Mouse (Mus musculus): ENCODE measurements around the gene Sumo3. TPM values are rescaled to one million over a fixed set of nuclear protein-coding genes. Genes with fewer than 3 reads are reported as not detected.

Gene Sumo3
- polyA plus RNA-seq, 1 experiment from 2014 or later, result 439 TPM

MicroRNA genes within 50 kb of the gene (microRNA counts, 519-probe panel; counts per million panel counts)
- microRNA mmu-miR-1930, result 341 counts per million, percentile 65 among the panel's probes with 10 or more counts

Small RNA genes within 50 kb of the gene (microRNA-seq; reads per million reads assigned to microRNA genes)
- gene Mir1930, result 17.4 reads per million, percentile 28 among the genes with 10 or more reads in this experiment

Other genes with a start within 250 kb of the Sumo3 start
- 6.3 and 7.1 TPM in 2 replicates for gene Adarb1, start 187.8 kb upstream of the Sumo3 start, polyA plus RNA-seq (2016; fragmentation: Nextera tagmentation; extraction: Ambion mirVana)
- 41.2 and 43.2 TPM in 2 replicates for gene Fam207a, start 90.3 kb upstream of the Sumo3 start, polyA plus RNA-seq (2016; fragmentation: Nextera tagmentation; extraction: Ambion mirVana)
- gene Itgb2, start 75.8 kb upstream of the Sumo3 start, polyA plus RNA-seq (2016; fragmentation: Nextera tagmentation; extraction: Ambion mirVana), result 0.44 and 0.76 TPM in 2 replicates
- 62.0 and 64.5 TPM in 2 replicates for gene Pttg1ip, start 24.4 kb upstream of the Sumo3 start, polyA plus RNA-seq (2016; fragmentation: Nextera tagmentation; extraction: Ambion mirVana)
- 3.1 and 3.4 TPM in 2 replicates for gene Gm49325, start 100 bp downstream of the Sumo3 start, polyA plus RNA-seq (2016; fragmentation: Nextera tagmentation; extraction: Ambion mirVana)
- gene Ube2g2, start 16.2 kb downstream of the Sumo3 start, polyA plus RNA-seq (2016; fragmentation: Nextera tagmentation; extraction: Ambion mirVana), result 102 and 104 TPM in 2 replicates
- gene Tspear, start 80.5 kb downstream of the Sumo3 start, polyA plus RNA-seq (2016; fragmentation: Nextera tagmentation; extraction: Ambion mirVana), result 1.1 and 1.4 TPM in 2 replicates
- gene Gm19402, start 84.7 kb downstream of the Sumo3 start, polyA plus RNA-seq (2016; fragmentation: Nextera tagmentation; extraction: Ambion mirVana), result not detected in 2 replicates
- not detected in 2 replicates for gene Gm9508, start 91.1 kb downstream of the Sumo3 start, polyA plus RNA-seq (2016; fragmentation: Nextera tagmentation; extraction: Ambion mirVana)
- not detected in 2 replicates for gene Gm10272, start 100.5 kb downstream of the Sumo3 start, polyA plus RNA-seq (2016; fragmentation: Nextera tagmentation; extraction: Ambion mirVana)
- not detected in 2 replicates for gene Gm10024, start 105.4 kb downstream of the Sumo3 start, polyA plus RNA-seq (2016; fragmentation: Nextera tagmentation; extraction: Ambion mirVana)
- not detected in 2 replicates for gene Gm10142, start 109.7 kb downstream of the Sumo3 start, polyA plus RNA-seq (2016; fragmentation: Nextera tagmentation; extraction: Ambion mirVana)
- not detected in 2 replicates for gene Krtap12-1, start 114.5 kb downstream of the Sumo3 start, polyA plus RNA-seq (2016; fragmentation: Nextera tagmentation; extraction: Ambion mirVana)
- not detected in 2 replicates for gene Gm10100, start 120.4 kb downstream of the Sumo3 start, polyA plus RNA-seq (2016; fragmentation: Nextera tagmentation; extraction: Ambion mirVana)
- gene Gm18596, start 136.5 kb downstream of the Sumo3 start, polyA plus RNA-seq (2016; fragmentation: Nextera tagmentation; extraction: Ambion mirVana), result not detected in 2 replicates
- not detected in 2 replicates for gene Gm9736, start 145.3 kb downstream of the Sumo3 start, polyA plus RNA-seq (2016; fragmentation: Nextera tagmentation; extraction: Ambion mirVana)
- gene Gm3233, start 153.6 kb downstream of the Sumo3 start, polyA plus RNA-seq (2016; fragmentation: Nextera tagmentation; extraction: Ambion mirVana), result not detected in 2 replicates
- gene Gm3238, start 165.2 kb downstream of the Sumo3 start, polyA plus RNA-seq (2016; fragmentation: Nextera tagmentation; extraction: Ambion mirVana), result not detected in 2 replicates
- gene Gm7138, start 170.8 kb downstream of the Sumo3 start, polyA plus RNA-seq (2016; fragmentation: Nextera tagmentation; extraction: Ambion mirVana), result not detected in 2 replicates
- not detected in 2 replicates for gene Gm3250, start 176.4 kb downstream of the Sumo3 start, polyA plus RNA-seq (2016; fragmentation: Nextera tagmentation; extraction: Ambion mirVana)
- not detected in 2 replicates for gene Gm7137, start 182.1 kb downstream of the Sumo3 start, polyA plus RNA-seq (2016; fragmentation: Nextera tagmentation; extraction: Ambion mirVana)
- not detected in 2 replicates for gene Gm9639, start 189.0 kb downstream of the Sumo3 start, polyA plus RNA-seq (2016; fragmentation: Nextera tagmentation; extraction: Ambion mirVana)
- gene Gm19668, start 193.0 kb downstream of the Sumo3 start, polyA plus RNA-seq (2016; fragmentation: Nextera tagmentation; extraction: Ambion mirVana), result not detected in 2 replicates
- gene Gm9507, start 205.7 kb downstream of the Sumo3 start, polyA plus RNA-seq (2016; fragmentation: Nextera tagmentation; extraction: Ambion mirVana), result not detected in 2 replicates
- not detected in 2 replicates for gene Gm2696, start 208.6 kb downstream of the Sumo3 start, polyA plus RNA-seq (2016; fragmentation: Nextera tagmentation; extraction: Ambion mirVana)
- gene Krtap10-4, start 221.0 kb downstream of the Sumo3 start, polyA plus RNA-seq (2016; fragmentation: Nextera tagmentation; extraction: Ambion mirVana), result not detected in 2 replicates
- not detected in 2 replicates for gene Krtap10-10, start 229.8 kb downstream of the Sumo3 start, polyA plus RNA-seq (2016; fragmentation: Nextera tagmentation; extraction: Ambion mirVana)
- not detected in 2 replicates for gene Gm36176, start 240.7 kb downstream of the Sumo3 start, polyA plus RNA-seq (2016; fragmentation: Nextera tagmentation; extraction: Ambion mirVana)
- gene Gm10318, start 246.8 kb downstream of the Sumo3 start, polyA plus RNA-seq (2016; fragmentation: Nextera tagmentation; extraction: Ambion mirVana), result not detected in 2 replicates

Data from forebrain, embryonic 10.5 days (tissue).